Mouse (Mus musculus): ENCODE data around the gene Atl3.

DNA sequence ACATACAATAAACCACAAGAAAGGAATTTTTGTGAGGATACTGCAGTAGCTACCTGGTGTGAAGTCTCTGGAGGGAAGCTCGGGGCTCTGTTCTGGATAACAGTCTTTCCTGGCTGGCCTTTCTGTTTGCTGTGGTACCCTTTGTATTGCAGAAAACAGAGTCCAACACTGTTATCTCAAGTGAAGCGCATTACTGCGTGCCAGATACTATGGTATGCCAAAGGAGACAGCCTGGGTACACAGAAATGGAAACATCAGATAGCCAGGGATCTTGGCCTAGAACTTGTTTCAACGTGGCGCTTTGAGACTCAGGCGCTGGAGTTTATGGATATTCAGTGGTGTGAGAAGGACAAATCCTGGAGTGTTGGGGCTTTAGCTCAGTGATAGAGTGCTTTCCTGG, 91.9 kb downstream of the Atl3 start:
- TF ChIP-seq GATA1 (IDR thresholded peaks at IDR 0.05; ENCODE audit: low read length) = no peak
- no peak for TF ChIP-seq TAL1 (IDR thresholded peaks at IDR 0.05; ENCODE audit: low read length)

Measured in erythroblast, embryonic 14.5 days (primary cell).